26 mouse cellular contexts compared by ENCODE assay signal in the genomic region with DNA sequence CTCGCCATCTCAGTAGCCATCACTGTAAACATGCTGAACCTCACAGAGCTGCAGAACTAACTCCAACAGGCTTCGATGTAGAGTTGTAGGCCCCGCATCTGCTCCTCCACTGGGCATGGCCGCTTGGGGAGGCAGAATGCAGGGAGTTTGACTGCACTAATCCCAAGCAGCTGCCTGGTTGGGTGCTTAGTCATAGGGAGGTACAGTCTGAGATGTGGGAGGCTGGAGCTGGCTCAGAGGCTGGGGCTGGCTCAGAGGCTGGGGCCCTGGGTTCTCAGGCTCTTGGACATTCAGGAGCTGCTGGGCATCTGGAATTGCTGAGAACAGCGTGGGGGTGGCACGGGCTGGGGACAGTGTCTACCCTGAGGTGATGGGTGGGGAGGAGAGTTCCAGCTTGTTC.
DNase-seq lines count a peak whose midpoint lies in the region; TF ChIP-seq lines count a peak whose summit lies in the region.
"Had no signal": no experiment of that assay in that cellular context is flagged by ENCODE, and none has a peak within 500 bp of the region (broad histone marks: within the 10 kb centered on the region; RNA-seq: fewer than 3 reads in every experiment).

No protein-coding gene starts in this region.

- no peak overlapping the region for H3K4me3 ChIP-seq in layer of hippocampus, adult 2 months
- no peak overlapping the region for H3K4me3 ChIP-seq in myocyte
- H3K4me3 ChIP-seq: embryonic facial prominence, embryonic 12.5 days; gastrocnemius, adult 2 months; heart, embryonic 13.5 days; limb, embryonic 13.5 days; lung, embryonic 15.5 days; neural tube, embryonic 12.5 days had no signal

- H3ac ChIP-seq in myocyte (ENCODE audit: control insufficient read depth, insufficient read length), result no peak overlapping the region

- TF ChIP-seq POLR2A in myocyte (IDR thresholded peaks at IDR 0.05; ENCODE audit: insufficient read length, low read depth), result no peak

- H3K79me2 ChIP-seq in myocyte (ENCODE audit: control insufficient read depth, insufficient read depth), result no peaks in the 10 kb centered on the region

- peak; percentile 5 for DNase-seq in adrenal gland, postnatal 14 days
- DNase-seq in adrenal gland, postnatal 10 days, result no peak
- DNase-seq in layer of hippocampus, adult 2 months (ENCODE audit: low spot score in 2 of 2), result no peak
- no peak for DNase-seq in layer of hippocampus, adult 18-20 months (ENCODE audit: low spot score in 2 of 2)
- peak; percentile 27 to 35 for DNase-seq in right cerebral cortex, adult 2 months (ENCODE audit: low spot score in 2 of 2)
- no peak for DNase-seq in right cerebral cortex, postnatal 36 days (ENCODE audit: low spot score in 2 of 2)
- DNase-seq in spleen, adult 12 weeks (ENCODE audit: low spot score), result no peak
- DNase-seq: cerebellum, adult 9-10 months; cerebellum, postnatal 36 days; forebrain, postnatal 0 days; gastrocnemius, adult 2 months; gastrocnemius, postnatal 36 days; heart, adult 18-20 months; heart, postnatal 10 days; kidney, adult 11 months; kidney, postnatal 14 days; thymus, postnatal 4 days had no signal

- H3K27ac ChIP-seq in layer of hippocampus, adult 2 months, result peak overlapping the region; percentile 28; the same call in 1 of the 2 replicates
- H3K27ac ChIP-seq: embryonic facial prominence, embryonic 12.5 days; gastrocnemius, adult 2 months; heart, embryonic 13.5 days; hindbrain, embryonic 14.5 days; limb, embryonic 13.5 days; lung, embryonic 15.5 days; neural tube, embryonic 12.5 days had no signal

- H3K4me2 ChIP-seq in myocyte (ENCODE audit: low read depth), result peak overlapping the region; percentile 82
- H3K4me2 ChIP-seq: embryonic facial prominence, embryonic 12.5 days; heart, embryonic 13.5 days; hindbrain, embryonic 14.5 days; limb, embryonic 13.5 days; liver, embryonic 11.5 days; lung, embryonic 15.5 days; midbrain, embryonic 11.5 days; neural tube, embryonic 12.5 days had no signal

- no peak for TF ChIP-seq CTCF in layer of hippocampus, adult 2 months (conservative IDR thresholded peaks at IDR 0.05)

- no peaks in the 10 kb centered on the region for H3K27me3 ChIP-seq in myocyte (ENCODE audit: control insufficient read depth, insufficient read depth, insufficient read length)
- H3K27me3 ChIP-seq: embryonic facial prominence, embryonic 12.5 days; heart, embryonic 13.5 days; limb, embryonic 13.5 days; lung, embryonic 15.5 days; neural tube, embryonic 12.5 days had no signal

- H3K36me3 ChIP-seq in myocyte (ENCODE audit: control insufficient read depth, insufficient read depth), result no peaks in the 10 kb centered on the region
- H3K36me3 ChIP-seq: embryonic facial prominence, embryonic 12.5 days; heart, embryonic 13.5 days; limb, embryonic 13.5 days; lung, embryonic 15.5 days; neural tube, embryonic 12.5 days had no signal

TF ChIP-seq in myocyte, 11 proteins besides CTCF, POLR2A, EP300 and RAD21:
- TF ChIP-seq TCF12 (IDR thresholded peaks at IDR 0.05; ENCODE audit: insufficient read depth, poor library complexity, severe bottlenecking) (peak; percentile 82), POLR2AphosphoS2 (IDR thresholded peaks at IDR 0.05; ENCODE audit: insufficient read length, low read depth) (no peak), TCF3 (IDR thresholded peaks at IDR 0.05; ENCODE audit: insufficient read length, low read depth) (peak; percentile 66), REST (IDR thresholded peaks at IDR 0.05; ENCODE audit: insufficient read depth, insufficient read length) (no peak), E2F4 (IDR thresholded peaks at IDR 0.05; ENCODE audit: insufficient read depth) (no peak), MYOG (IDR thresholded peaks at IDR 0.05; ENCODE audit: control insufficient read depth in 1 of 3, insufficient read depth in 1 of 3, insufficient read length in 2 of 3, low read depth in 2 of 3) (peak; percentile 73 to 93 (median 91)), MAX (IDR thresholded peaks at IDR 0.05; ENCODE audit: low read depth) (peak; percentile 40), USF1 (IDR thresholded peaks at IDR 0.05; ENCODE audit: low read depth) (no peak), MYOD1 (IDR thresholded peaks at IDR 0.05; ENCODE audit: control insufficient read depth in 1 of 3, insufficient read length in 2 of 3, low read depth in 2 of 3) (peak; percentile 47 to 94 (median 90))
TF ChIP-seq in myocyte: peak in this region for 5.

Comparison
In these comparisons a context has a peak if more than half of its experiments do, and no peak if none do; other contexts are left out.
1. DNase-seq: peak in adrenal gland, postnatal 14 days (single experiment) and right cerebral cortex, adult 2 months (2 of 2); none in adrenal gland, postnatal 10 days (single experiment), layer of hippocampus, adult 2 months (0 of 2), layer of hippocampus, adult 18-20 months (0 of 2), right cerebral cortex, postnatal 36 days (0 of 2) and spleen, adult 12 weeks (single experiment).